Mouse (Mus musculus) C2C12 (cell line): Measurements from ENCODE around the gene H2-M10.2.

ENCODE experiments used
- CEBPB ChIP-seq: IDR thresholded peaks from one replicate; pipeline ENCODE4 v1.6.1; 2011; ENCODE audit warnings: low read depth, mild to moderate bottlenecking, control low read depth, moderate library complexity
- CTCF ChIP-seq: IDR thresholded peaks from one replicate; pipeline ENCODE4 v1.5.1; 2011; ENCODE audit not compliant: control insufficient read depth, insufficient read depth, insufficient read length
- MAX ChIP-seq: IDR thresholded peaks from one replicate; pipeline ENCODE4 v1.6.1; 2011; ENCODE audit warnings: mild to moderate bottlenecking, control low read depth
- MYOG ChIP-seq: IDR thresholded peaks from one replicate; pipeline ENCODE4 v1.6.1; 2011; ENCODE audit not compliant: control insufficient read depth, insufficient read length; ENCODE audit errors: extremely low read depth

DNA sequence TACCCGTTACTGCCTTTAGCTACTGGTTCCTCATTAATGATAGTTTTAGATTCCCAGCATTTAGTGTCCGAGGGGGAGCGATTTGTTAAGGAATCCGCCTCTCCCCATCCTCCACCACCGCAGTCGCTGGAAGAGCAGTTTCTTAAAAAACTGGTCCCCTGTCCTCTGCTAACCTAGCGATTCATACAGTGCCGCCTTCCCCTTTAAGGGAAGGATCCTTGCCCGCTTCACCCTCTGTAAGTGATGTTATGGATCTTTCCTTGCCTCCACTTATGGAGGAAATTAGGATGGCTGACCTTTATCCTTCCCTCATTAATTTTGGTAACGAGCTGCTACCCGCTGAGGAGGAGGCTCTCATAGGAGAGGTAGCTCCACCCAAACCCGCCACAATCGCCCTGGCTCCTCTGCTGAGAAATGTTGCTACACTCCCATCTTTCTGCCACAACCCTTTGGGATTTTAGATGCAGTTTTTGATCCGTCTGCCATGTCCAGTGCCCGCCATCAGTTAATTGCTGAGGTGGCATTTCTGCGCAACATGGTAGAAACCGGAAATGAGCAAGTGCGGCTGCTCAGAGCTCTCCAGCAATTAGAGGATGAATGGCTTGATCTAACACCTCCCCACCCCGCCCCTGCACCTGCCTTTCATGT lies 28.9 kb upstream of the H2-M10.2 start:
- TF ChIP-seq CTCF (no peak), MAX (no peak), CEBPB (no peak), MYOG (no peak)
